Mouse (Mus musculus) heart, adult 2 months (tissue): ENCODE measurements around the gene Foxj2.

Experiments
- CTCF ChIP-seq: fragments of 200-600 bp; IDR thresholded peaks from 2 replicates; pipeline ENCODE4 v1.8.1; 2022; ENCODE audit warnings: antibody characterized with exemption, mild to moderate bottlenecking, moderate library complexity
- EP300 ChIP-seq: fragments of 200-500 bp; IDR thresholded peaks from 2 replicates; pipeline ENCODE4 v1.6.1; 2011; ENCODE audit warnings: low read depth, low read length, control low read depth; ENCODE audit not compliant: insufficient read depth
- POLR2A ChIP-seq: fragments of 200-500 bp; IDR thresholded peaks from 2 replicates; pipeline ENCODE4 v1.6.1; 2011; ENCODE audit warnings: mild to moderate bottlenecking, low read depth, low read length, control low read depth; ENCODE audit not compliant: insufficient read depth

- TF ChIP-seq CTCF (no peak), EP300 (no peak), POLR2A (no peak)
Measured at GRCm38 (mm10) chr6:122854552-122854951, 34.8 kb downstream of the Foxj2 start.
